Comparison of ENCODE assay signal across 8 mouse cellular contexts in the genomic region with DNA sequence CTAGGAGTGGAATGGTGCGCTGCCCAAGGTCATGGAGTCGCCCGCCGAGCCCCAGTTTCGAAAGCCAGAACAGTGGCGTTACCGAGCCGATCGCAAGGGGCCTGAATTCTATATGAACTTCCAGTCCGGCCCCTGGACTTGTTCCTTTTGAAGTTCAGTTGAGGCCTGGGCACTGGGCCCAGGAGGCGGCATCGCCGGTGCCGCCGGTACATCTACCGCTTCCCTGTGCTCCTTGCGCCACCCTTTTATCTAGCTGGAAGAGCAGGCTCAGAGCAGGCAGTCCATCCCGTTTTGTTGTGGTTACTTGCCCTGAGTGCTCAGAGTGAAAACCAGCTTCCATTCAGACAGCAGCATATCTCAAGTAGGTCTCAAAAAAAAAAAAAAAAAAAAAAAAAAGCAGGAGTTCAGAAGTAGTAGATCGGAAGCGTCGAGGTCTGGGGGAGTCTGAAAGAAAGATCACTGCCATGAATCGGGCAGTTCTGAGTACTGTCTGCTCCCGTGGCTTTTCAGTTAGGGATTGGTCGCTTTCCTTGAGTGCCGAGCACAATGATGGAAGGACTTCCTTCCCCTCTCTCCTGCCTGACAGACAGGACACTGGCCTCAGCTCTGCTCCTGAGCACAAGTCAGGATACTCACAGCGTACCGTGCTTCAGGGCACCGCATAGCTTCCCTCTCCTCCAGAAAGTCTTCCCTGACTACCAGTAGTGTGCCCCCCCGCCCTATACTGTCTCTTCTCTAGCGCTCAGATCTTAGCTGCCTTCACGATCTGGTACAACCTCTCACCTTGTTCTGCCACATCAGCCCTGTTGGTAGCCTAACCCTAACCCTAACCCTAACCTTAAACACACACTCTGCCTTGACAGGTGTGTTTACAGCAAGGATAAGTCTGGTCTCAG. TPM values are rescaled to one million over a fixed set of nuclear protein-coding genes. Genes with fewer than 3 reads are reported as not detected.
DNase-seq lines count a peak whose midpoint lies in the region; ATAC-seq and TF ChIP-seq lines count a peak whose summit lies in the region.

No protein-coding gene starts in this region.

- H3K9ac ChIP-seq in hindbrain, embryonic 13.5 days, result peak overlapping the region; percentile 83
- H3K9ac ChIP-seq in limb, embryonic 15.5 days, result no peak overlapping the region; the same call in 1 of the 2 replicates
- H3K9ac ChIP-seq in midbrain, embryonic 15.5 days, result peak overlapping the region; percentile 67

- H3K27ac ChIP-seq in bone marrow, adult 2 months (ENCODE audit: control insufficient read depth, insufficient read depth, low read depth, low read length, poor library complexity), result peak overlapping the region; percentile 87
- peak overlapping the region; percentile 71 for H3K27ac ChIP-seq in hindbrain, embryonic 13.5 days
- 0 out of 2 replicates have a peak overlapping the region, but pooled peaks have one; percentile 51 for H3K27ac ChIP-seq in limb, embryonic 15.5 days
- peak overlapping the region; percentile 55 for H3K27ac ChIP-seq in midbrain, embryonic 15.5 days

- no peak for TF ChIP-seq CTCF in bone marrow, adult 2 months (IDR thresholded peaks at IDR 0.05; ENCODE audit: control insufficient read depth, insufficient read depth, low read length)

- H3K4me2 ChIP-seq in hindbrain, embryonic 13.5 days, result peak overlapping the region; percentile 98
- H3K4me2 ChIP-seq in limb, embryonic 15.5 days, result peak overlapping the region; percentile 95
- H3K4me2 ChIP-seq in midbrain, embryonic 15.5 days, result peak overlapping the region; percentile 97

- peak overlapping the region; percentile 83 for H3K4me3 ChIP-seq in bone marrow, adult 2 months (replicated peaks; ENCODE audit: control insufficient read depth, low read depth, low read length)
- H3K4me3 ChIP-seq in erythroblast, embryonic 14.5 days (replicated peaks), result peak overlapping the region; percentile 86
- H3K4me3 ChIP-seq in hindbrain, embryonic 13.5 days, result peak overlapping the region; percentile 63
- peak overlapping the region; percentile 64 for H3K4me3 ChIP-seq in limb, embryonic 15.5 days
- peak overlapping the region; percentile 58 for H3K4me3 ChIP-seq in midbrain, embryonic 15.5 days

- 15% methylated on average over 31 of the region's 31 CpGs for WGBS in bone marrow, adult 2 months
- WGBS in hindbrain, embryonic 13.5 days, result 12% methylated on average over 31 of the region's 31 CpGs
- WGBS in limb, embryonic 15.5 days, result 9% methylated on average over 31 of the region's 31 CpGs
- WGBS in midbrain, embryonic 15.5 days, result 11% methylated on average over 31 of the region's 31 CpGs

- no peaks in the 10 kb centered on the region; the same call in 1 of the 2 replicates for H3K9me3 ChIP-seq in erythroblast, embryonic 14.5 days (ENCODE audit: control insufficient read depth, low read length)
- H3K9me3 ChIP-seq in hindbrain, embryonic 13.5 days, result no peaks in the 10 kb centered on the region
- 0 out of 2 replicates have a peak, but pooled peaks cover 2% of the 10 kb centered on the region for H3K9me3 ChIP-seq in limb, embryonic 15.5 days
- no peaks in the 10 kb centered on the region for H3K9me3 ChIP-seq in midbrain, embryonic 15.5 days

- peaks cover 12% of the 10 kb centered on the region for H3K27me3 ChIP-seq in erythroblast, embryonic 14.5 days (ENCODE audit: control insufficient read depth)
- no peaks in the 10 kb centered on the region for H3K27me3 ChIP-seq in hindbrain, embryonic 13.5 days
- no peaks in the 10 kb centered on the region for H3K27me3 ChIP-seq in limb, embryonic 15.5 days
- no peaks in the 10 kb centered on the region for H3K27me3 ChIP-seq in midbrain, embryonic 15.5 days (replicated peaks)

- peak; percentile 39 to 60 for DNase-seq in heart, adult 18-20 months
- no peak for DNase-seq in heart, adult 8-10 months (ENCODE audit: low spot score)
- DNase-seq in testis, postnatal 14 days (ENCODE audit: low spot score), result peak; percentile 39

- H3K4me1 ChIP-seq in bone marrow, adult 2 months (ENCODE audit: control insufficient read depth, insufficient read depth, low read length), result peaks cover 3% of the 10 kb centered on the region
- H3K4me1 ChIP-seq in erythroblast, embryonic 14.5 days (ENCODE audit: control insufficient read depth), result peaks cover 61% of the 10 kb centered on the region
- H3K4me1 ChIP-seq in hindbrain, embryonic 13.5 days (replicated peaks), result peaks cover 48% of the 10 kb centered on the region
- peaks cover 24% of the 10 kb centered on the region for H3K4me1 ChIP-seq in limb, embryonic 15.5 days
- peaks cover 22% of the 10 kb centered on the region for H3K4me1 ChIP-seq in midbrain, embryonic 15.5 days

- peak; percentile 0; the same call in 1 of the 2 replicates for ATAC-seq in hindbrain, embryonic 13.5 days (ENCODE audit: low FRiP score)
- ATAC-seq in limb, embryonic 15.5 days (ENCODE audit: insufficient number of reproducible peaks, low FRiP score, low TSS enrichment, low read depth), result no peak
- peak; percentile 1; the same call in 1 of the 2 replicates for ATAC-seq in midbrain, embryonic 15.5 days (replicated peaks)

- H3K36me3 ChIP-seq in erythroblast, embryonic 14.5 days (ENCODE audit: control insufficient read depth), result peaks cover 53% of the 10 kb centered on the region
- H3K36me3 ChIP-seq in hindbrain, embryonic 13.5 days, result no peaks in the 10 kb centered on the region
- no peaks in the 10 kb centered on the region for H3K36me3 ChIP-seq in limb, embryonic 15.5 days
- H3K36me3 ChIP-seq in midbrain, embryonic 15.5 days (replicated peaks), result no peaks in the 10 kb centered on the region

- TF ChIP-seq POLR2A in bone marrow, adult 2 months (IDR thresholded peaks at IDR 0.05; ENCODE audit: borderline replicate concordance, control insufficient read depth, low read depth, low read length), result no peak

RNA-seq across cellular contexts. Expression of a gene that starts 0.9 kb away (rescaled TPM):
- total RNA-seq in heart, adult 18-20 months (2021), result 1 to 10 TPM; 5.5 to 5.9 TPM
- 1 to 10 TPM; 5.0 to 7.1 (median 5.9) TPM for total RNA-seq in heart, adult 8-10 months (2022)
- 31.2 and 39.6 TPM in 2 replicates for polyA plus RNA-seq in bone marrow, adult 2 months (2011; ENCODE audit: insufficient read depth, insufficient read length, low replicate concordance, missing spikeins)
- 35.0 and 48.5 TPM in 2 replicates for polyA plus RNA-seq in erythroblast, embryonic 14.5 days (2012)
- polyA plus RNA-seq in hindbrain, embryonic 13.5 days (2015; fragmentation: Nextera tagmentation; extraction: Ambion mirVana), result 25.8 and 27.1 TPM in 2 replicates
- polyA plus RNA-seq in limb, embryonic 15.5 days (2015; fragmentation: Nextera tagmentation; extraction: Ambion mirVana), result 15.1 and 16.8 TPM in 2 replicates
- 19.9 and 22.4 TPM in 2 replicates for polyA plus RNA-seq in midbrain, embryonic 15.5 days (2015; fragmentation: Nextera tagmentation; extraction: Ambion mirVana)

RNA-seq across cellular contexts. Expression of a gene that starts 24.1 kb away (rescaled TPM):
- total RNA-seq in heart, adult 18-20 months (2021), result under 1 TPM; 0.55 to 0.93 TPM
- total RNA-seq in heart, adult 8-10 months (2022), result 1 to 10 TPM in 2 of 4 experiments, under 1 TPM in 2; 0.53 to 1.6 (median 0.83) TPM
- polyA plus RNA-seq in bone marrow, adult 2 months (2011; ENCODE audit: insufficient read depth, insufficient read length, low replicate concordance, missing spikeins), result 54.7 and 60.7 TPM in 2 replicates
- 5.1 and 10.9 TPM in 2 replicates for polyA plus RNA-seq in erythroblast, embryonic 14.5 days (2012)
- polyA plus RNA-seq in hindbrain, embryonic 13.5 days (2015; fragmentation: Nextera tagmentation; extraction: Ambion mirVana), result 26.7 and 26.8 TPM in 2 replicates
- polyA plus RNA-seq in limb, embryonic 15.5 days (2015; fragmentation: Nextera tagmentation; extraction: Ambion mirVana), result 73.6 and 76.8 TPM in 2 replicates
- polyA plus RNA-seq in midbrain, embryonic 15.5 days (2015; fragmentation: Nextera tagmentation; extraction: Ambion mirVana), result 15.4 TPM in 2 replicates

RNA-seq across cellular contexts. Expression of a gene that starts 24.2 kb away (rescaled TPM):
- total RNA-seq in heart, adult 18-20 months (2021), result 10 to 100 TPM; 14.2 to 19.4 TPM
- 10 to 100 TPM; 15.6 to 18.9 (median 17.9) TPM for total RNA-seq in heart, adult 8-10 months (2022)
- polyA plus RNA-seq in bone marrow, adult 2 months (2011; ENCODE audit: insufficient read depth, insufficient read length, low replicate concordance, missing spikeins), result 8.9 and 15.8 TPM in 2 replicates
- 0.76 and 1.7 TPM in 2 replicates for polyA plus RNA-seq in erythroblast, embryonic 14.5 days (2012)
- 25.2 and 27.1 TPM in 2 replicates for polyA plus RNA-seq in hindbrain, embryonic 13.5 days (2015; fragmentation: Nextera tagmentation; extraction: Ambion mirVana)
- polyA plus RNA-seq in limb, embryonic 15.5 days (2015; fragmentation: Nextera tagmentation; extraction: Ambion mirVana), result 32.9 and 33.0 TPM in 2 replicates
- polyA plus RNA-seq in midbrain, embryonic 15.5 days (2015; fragmentation: Nextera tagmentation; extraction: Ambion mirVana), result 25.1 and 30.4 TPM in 2 replicates

RNA-seq across cellular contexts. Expression of a gene that starts 47.3 kb away (rescaled TPM):
- under 1 TPM; 0.27 to 0.28 TPM for total RNA-seq in heart, adult 18-20 months (2021)
- total RNA-seq in heart, adult 8-10 months (2022), result under 1 TPM; 0.09 to 0.53 (median 0.35) TPM
- 2.4 and 6.6 TPM in 2 replicates for polyA plus RNA-seq in bone marrow, adult 2 months (2011; ENCODE audit: insufficient read depth, insufficient read length, low replicate concordance, missing spikeins)
- not detected in 2 replicates for polyA plus RNA-seq in erythroblast, embryonic 14.5 days (2012)
- polyA plus RNA-seq in hindbrain, embryonic 13.5 days (2015; fragmentation: Nextera tagmentation; extraction: Ambion mirVana), result 0.13 and 0.19 TPM in 2 replicates
- 0.33 and 0.46 TPM in 2 replicates for polyA plus RNA-seq in limb, embryonic 15.5 days (2015; fragmentation: Nextera tagmentation; extraction: Ambion mirVana)
- 0.12 and 0.27 TPM in 2 replicates for polyA plus RNA-seq in midbrain, embryonic 15.5 days (2015; fragmentation: Nextera tagmentation; extraction: Ambion mirVana)
